Mouse (Mus musculus) CH12.LX (cell line): ENCODE data around the gene Ica1. TPM values are rescaled to one million over a fixed set of nuclear protein-coding genes. Genes with fewer than 3 reads are reported as not detected.

ENCODE experiments used
- DNase-seq: peaks from one replicate; pipeline ENCODE4 v3.0.0-alpha.2; 2013; ENCODE audit errors: extremely low read depth
- H3K27ac ChIP-seq: 2 replicates; pipeline ENCODE4 v1.5.1; 2012; ENCODE audit warnings: low read depth, mild to moderate bottlenecking, control low read depth, moderate library complexity; ENCODE audit not compliant: insufficient read depth
- H3K27me3 ChIP-seq: replicated peaks from 2 replicates; pipeline ENCODE3; 2012; ENCODE audit warnings: inconsistent platforms
- H3K36me3 ChIP-seq, 2 experiments: replicated peaks in 1 of 2; 2 replicates each; pipeline versions ENCODE3 to v1.6.1; 2012; ENCODE audit warnings: inconsistent platforms in 1 of 2, low read length in 1 of 2, mild to moderate bottlenecking in 1 of 2, mixed read lengths in 1 of 2, moderate library complexity in 1 of 2; ENCODE audit not compliant: control insufficient read depth in 1 of 2, insufficient read depth in 1 of 2
- H3K4me1 ChIP-seq, 2 experiments: 2 replicates each; pipeline ENCODE4 v1.6.1; 2012; ENCODE audit warnings: inconsistent platforms in 1 of 2, moderate library complexity in 1 of 2; ENCODE audit not compliant: insufficient read depth in 2 of 2, control insufficient read depth in 1 of 2
- H3K4me2 ChIP-seq: 2 replicates; pipeline ENCODE4 v1.6.1; 2012; ENCODE audit warnings: low read depth, mild to moderate bottlenecking, control low read depth; ENCODE audit not compliant: poor library complexity, insufficient read depth, severe bottlenecking
- H3K4me3 ChIP-seq, 3 experiments: fragments of 150-350 bp in 1 of 3; sonication (generic) in 1 of 3; replicated peaks in 1 of 3; 2 replicates each; pipeline versions ENCODE3 to v1.5.1; 2011 to 2012; ENCODE audit warnings: low read depth in 2 of 3, low read length in 2 of 3, mild to moderate bottlenecking in 2 of 3, moderate library complexity in 2 of 3, control low read depth in 1 of 3, improper control_type of control experiment in 1 of 3, inconsistent platforms in 1 of 3, mixed read lengths in 1 of 3; ENCODE audit not compliant: poor library complexity in 1 of 3
- H3K79me2 ChIP-seq: replicated peaks from 2 replicates; pipeline ENCODE4 v1.6.1; 2012; ENCODE audit warnings: mild to moderate bottlenecking, moderate library complexity; ENCODE audit not compliant: control insufficient read depth, poor library complexity, insufficient read depth, severe bottlenecking; ENCODE audit errors: extremely low read depth
- H3K9ac ChIP-seq: 2 replicates; pipeline ENCODE4 v1.6.1; 2012; ENCODE audit warnings: low read depth, mild to moderate bottlenecking, control low read depth, moderate library complexity; ENCODE audit not compliant: insufficient read depth
- H3K9me3 ChIP-seq: replicated peaks from 2 replicates; pipeline ENCODE3; 2012; ENCODE audit warnings: low read length, inconsistent platforms, mixed read lengths
- BHLHE40 ChIP-seq: IDR thresholded peaks from 2 replicates; pipeline ENCODE4 v1.6.1; 2011; ENCODE audit warnings: mild to moderate bottlenecking, low read depth, low read length, improper control_type of control experiment
- CHD1 ChIP-seq: IDR thresholded peaks from 2 replicates; pipeline ENCODE4 v1.6.1; 2012; ENCODE audit warnings: low read depth, low read length, improper control_type of control experiment, inconsistent platforms
- CTCF ChIP-seq, 2 experiments: IDR thresholded peaks in 1 of 2; conservative IDR thresholded peaks in 1 of 2; 2 replicates each; pipeline ENCODE4 v1.5.1; 2011 to 2012; ENCODE audit warnings: low read depth in 2 of 2, low read length in 2 of 2, improper control_type of control experiment in 1 of 2, inconsistent platforms in 1 of 2, mild to moderate bottlenecking in 1 of 2, moderate library complexity in 1 of 2
- EP300 ChIP-seq: IDR thresholded peaks from 2 replicates; pipeline ENCODE4 v1.6.1; 2011; ENCODE audit warnings: low read length, improper control_type of control experiment
- ETS1 ChIP-seq: conservative IDR thresholded peaks from 2 replicates; pipeline ENCODE4 v1.6.1; 2012; ENCODE audit warnings: low read depth, mild to moderate bottlenecking, inconsistent platforms, low read length, improper control_type of control experiment, moderate library complexity
- HCFC1 ChIP-seq: IDR thresholded peaks from 2 replicates; pipeline ENCODE4 v1.6.1; 2012; ENCODE audit warnings: low read depth, mild to moderate bottlenecking, inconsistent platforms, low read length, improper control_type of control experiment
- IRF4 ChIP-seq: IDR thresholded peaks from 2 replicates; pipeline ENCODE4 v1.6.1; 2014; ENCODE audit warnings: low read depth, mild to moderate bottlenecking, inconsistent platforms, low read length, improper control_type of control experiment
- JUN ChIP-seq: IDR thresholded peaks from 2 replicates; pipeline ENCODE4 v1.6.1; 2011; ENCODE audit warnings: low read depth, mild to moderate bottlenecking, low read length, improper control_type of control experiment, moderate library complexity; ENCODE audit not compliant: insufficient read depth
- JUND ChIP-seq: conservative IDR thresholded peaks from 2 replicates; pipeline ENCODE4 v1.6.1; 2011; ENCODE audit warnings: low read depth, low read length, improper control_type of control experiment
- KAT2A ChIP-seq: IDR thresholded peaks from 2 replicates; pipeline ENCODE4 v1.6.1; 2012; ENCODE audit warnings: low read length, improper control_type of control experiment, inconsistent platforms; ENCODE audit not compliant: insufficient replicate concordance
- MAFK ChIP-seq: IDR thresholded peaks from 2 replicates; pipeline ENCODE4 v1.6.1; 2011; ENCODE audit warnings: low read length, improper control_type of control experiment; ENCODE audit not compliant: insufficient replicate concordance
- MAZ ChIP-seq: IDR thresholded peaks from 2 replicates; pipeline ENCODE4 v1.6.1; 2012; ENCODE audit warnings: low read depth, mild to moderate bottlenecking, inconsistent platforms, low read length, improper control_type of control experiment, moderate library complexity
- MXI1 ChIP-seq: IDR thresholded peaks from 2 replicates; pipeline ENCODE4 v1.6.1; 2011; ENCODE audit warnings: mild to moderate bottlenecking, low read depth, low read length, improper control_type of control experiment
- MYC ChIP-seq: IDR thresholded peaks from 2 replicates; pipeline ENCODE4 v1.6.1; 2011; ENCODE audit warnings: low read depth, mild to moderate bottlenecking, improper control_type of control experiment, low read length
- NRF1 ChIP-seq: IDR thresholded peaks from 2 replicates; pipeline ENCODE4 v1.6.1; 2014; ENCODE audit warnings: low read depth, mild to moderate bottlenecking, inconsistent platforms, low read length, improper control_type of control experiment, moderate library complexity
- POLR2AphosphoS2 ChIP-seq: IDR thresholded peaks from 2 replicates; pipeline ENCODE4 v1.6.1; 2011; ENCODE audit warnings: low read depth, low read length, improper control_type of control experiment
- RAD21 ChIP-seq: IDR thresholded peaks from 2 replicates; pipeline ENCODE4 v1.6.1; 2011; ENCODE audit warnings: low read depth, mild to moderate bottlenecking, low read length, improper control_type of control experiment, moderate library complexity
- RCOR1 ChIP-seq: conservative IDR thresholded peaks from 2 replicates; pipeline ENCODE4 v1.6.1; 2012; ENCODE audit warnings: low read depth, mild to moderate bottlenecking, inconsistent platforms, low read length, improper control_type of control experiment
- USF1 ChIP-seq: IDR thresholded peaks from 2 replicates; pipeline ENCODE4 v1.6.1; 2014; ENCODE audit warnings: low read depth, mild to moderate bottlenecking, inconsistent platforms, low read length, improper control_type of control experiment
- ZNF384 ChIP-seq: IDR thresholded peaks from 2 replicates; pipeline ENCODE4 v1.6.1; 2012; ENCODE audit warnings: low read depth, low read length, improper control_type of control experiment, inconsistent platforms
- dilution Hi-C: fragments of 300-500 bp; cut with MboI; formaldehyde crosslinking; loops from 2 replicates; pipeline ENCODE4 v1.14.3; 2020; ENCODE audit warnings: low sequenced_read_pairs; ENCODE audit not compliant: extremely low pct_unique_long_range_greater_than_20kb, extremely low pct_ligation_motif_present
- in situ Hi-C: fragments of 300-500 bp; cut with MboI; formaldehyde crosslinking; loops from 3 replicates; pipeline ENCODE4 v1.14.3; 2019; ENCODE audit warnings: low sequenced_read_pairs, low pct_ligation_motif_present, low pct_unique_long_range_greater_than_20kb, mixed read lengths
- polyA plus RNA-seq: library from polyadenylated mRNA; unstranded; fragments of >175 nt; gene quantifications from 2 replicates; pipeline ENCODE4 v1.2.1, GENCODE M21; 2012; ENCODE audit warnings: low read depth; ENCODE audit not compliant: insufficient read length
- total RNA-seq, 2 experiments: library from RNA; depleted of rRNA; stranded (reverse); fragments of 300-350 nt in 1 of 2; fragments of >200 nt in 1 of 2; gene quantifications; 2 replicates each; pipeline ENCODE4 v1.2.3; 2012 to 2014

Gene Ica1
- total and polyA plus RNA-seq, 3 experiments = 0.59 TPM; not detected in 2

- dilution Hi-C loops (no loop called here), in situ Hi-C loops (no loop called here)
- Histone ChIP-seq H3K36me3 (no peaks in the 10 kb centered on the region), H3K27me3 (no peaks in the 10 kb centered on the region), H3K79me2 (no peaks in the 10 kb centered on the region), H3K4me3 (no peak overlapping the region), H3K9ac (no peak overlapping the region), H3K4me2 (no peak overlapping the region), H3K9me3 (no peaks in the 10 kb centered on the region), H3K27ac (no peak overlapping the region), H3K4me1 (peaks cover 0 to 7% of the 10 kb centered on the region in 2 experiments; a peak in 3 of 4 replicates)
- no peak for DNase-seq
- no peak for TF ChIP-seq USF1
- TF ChIP-seq MYC = no peak
- no peak for TF ChIP-seq RAD21
- TF ChIP-seq POLR2AphosphoS2 = no peak
- no peak for TF ChIP-seq CHD1
- no peak for TF ChIP-seq MAFK
- TF ChIP-seq ETS1 = no peak
- TF ChIP-seq EP300 = no peak
These were observed 108.9 kb downstream of the Ica1 start for GRCm38 (mm10) chr6:8669343-8669742.

DNA sequence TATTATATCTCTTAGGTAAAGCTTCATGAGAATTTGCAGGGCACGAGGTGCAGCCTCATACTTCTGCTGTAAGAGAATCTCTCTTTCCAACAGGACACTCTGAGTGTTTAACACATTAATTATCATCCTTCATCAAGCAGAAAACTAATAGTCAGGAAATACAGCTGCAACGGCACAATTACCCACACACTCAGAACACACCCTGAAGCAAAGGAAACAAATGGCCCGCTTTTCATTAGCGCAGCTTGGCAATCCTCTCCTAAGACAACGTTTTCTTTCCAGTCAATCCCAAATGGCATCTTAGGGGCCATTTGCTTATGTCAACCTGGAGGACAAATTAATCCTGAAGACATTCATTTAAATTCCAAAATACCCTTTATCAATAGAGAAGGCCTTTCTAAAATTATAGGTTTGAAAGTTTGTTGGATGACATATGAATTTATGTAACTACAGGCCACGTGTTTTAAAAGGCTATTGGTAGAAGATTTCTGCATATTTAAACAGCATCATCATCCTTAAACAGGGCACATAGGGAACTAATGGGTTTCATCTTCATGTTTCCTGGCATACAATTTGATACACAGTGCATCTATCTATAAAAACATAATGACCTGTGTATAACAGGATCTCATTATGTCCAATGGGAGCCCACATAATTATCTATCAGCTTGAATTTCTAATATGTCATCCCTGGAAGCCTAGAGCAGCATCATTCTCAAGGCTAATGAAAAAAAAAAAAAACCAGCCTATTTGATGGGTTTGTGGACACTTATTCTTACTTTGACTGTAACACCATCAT lies 110.1 kb downstream of the Ica1 start:
- no peak overlapping the region for H3K4me3 ChIP-seq
- DNase-seq = no peak
- no peaks in the 10 kb centered on the region for H3K36me3 ChIP-seq
- no peak overlapping the region for H3K9ac ChIP-seq
- no peak for TF ChIP-seq BHLHE40
- TF ChIP-seq CTCF (conservative IDR thresholded peaks at IDR 0.05 in 1 of 2, IDR thresholded peaks at IDR 0.05 in 1 of 2; ENCODE audit: low read depth in 2 of 2, low read length in 2 of 2) = no peak
- TF ChIP-seq JUND = no peak
- TF ChIP-seq CHD1 = no peak
- no peak for TF ChIP-seq HCFC1
- TF ChIP-seq RCOR1 = no peak
- TF ChIP-seq MXI1 = no peak
- no peak for TF ChIP-seq IRF4
- no peak for TF ChIP-seq JUN
- no peak for TF ChIP-seq KAT2A
- TF ChIP-seq NRF1 = no peak
- TF ChIP-seq ZNF384 = no peak
- TF ChIP-seq EP300 = no peak
- TF ChIP-seq MYC = no peak
- no peak for TF ChIP-seq MAZ
- H3K9me3 ChIP-seq = no peaks in the 10 kb centered on the region
- H3K27ac ChIP-seq = no peak overlapping the region
- no peaks in the 10 kb centered on the region for H3K79me2 ChIP-seq
- dilution Hi-C loops (no loop called here), in situ Hi-C loops (no loop called here)
- no peaks in the 10 kb centered on the region for H3K27me3 ChIP-seq
- H3K4me1 ChIP-seq = peaks cover 0 to 7% of the 10 kb centered on the region in 2 experiments; a peak in 3 of 4 replicates
- H3K4me2 ChIP-seq = no peak overlapping the region
